Mouse (Mus musculus) cerebellum, postnatal 36 days (tissue): ENCODE measurements around the gene Gm10377.
"Not testable (repeated sequence)": the region's sequence is repeated elsewhere in the genome, so short reads cannot be mapped to it uniquely, and the experiment has no call there.

Experiments
- DNase-seq, 2 experiments: peaks; one replicate each; pipeline ENCODE4 v3.0.0; 2021 to 2022; ENCODE audit warnings: mixed read lengths in 2 of 2

Gm10377 gene

DNA sequence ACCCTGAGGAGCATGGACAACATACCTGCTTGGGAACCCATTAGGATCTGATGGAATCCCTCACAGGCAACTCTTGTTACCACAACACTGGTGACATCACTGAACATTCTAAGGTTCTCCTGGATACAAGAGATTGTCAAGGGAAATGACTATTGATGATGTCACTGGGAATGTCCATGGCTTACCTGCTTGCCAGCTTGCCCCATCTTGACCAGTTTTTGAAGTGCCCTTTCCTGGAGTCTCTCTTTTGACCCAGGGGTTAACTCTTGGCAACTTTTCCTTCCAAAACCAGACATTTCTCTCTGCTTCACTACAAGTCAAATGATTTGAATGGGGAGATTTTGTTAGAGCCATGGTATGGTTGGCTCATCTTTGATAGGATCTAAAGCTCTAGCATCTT lies at the start of gene Gm10377:
Gm10377 (minus strand) TSS at position 101 of the 400 bp plus-strand sequence.
- DNase-seq = not testable (repeated sequence)

DNA sequence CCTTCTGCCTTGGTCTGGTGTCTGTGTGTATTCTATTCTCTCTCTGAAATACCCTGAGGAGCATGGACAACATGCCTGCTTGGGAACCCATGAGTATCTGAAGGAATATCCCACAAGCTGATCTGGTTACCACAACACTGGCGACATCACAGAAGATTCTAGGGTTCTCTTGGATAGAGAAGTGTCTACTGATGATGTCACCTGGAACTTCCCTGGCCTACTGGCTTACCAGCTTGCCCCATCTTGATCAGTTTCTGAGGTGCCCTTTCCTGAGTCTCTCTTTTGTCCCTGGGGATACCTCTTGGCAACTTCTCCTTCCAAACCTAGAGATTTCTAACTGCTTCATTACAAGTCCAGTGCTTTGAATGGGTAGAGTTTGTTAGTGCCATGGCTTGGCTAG lies 29.1 kb downstream of the Gm10377 start, which contains the start of gene Gm3015:
Gm3015 (minus strand) TSS at position 101 of the 400 bp plus-strand sequence.
- not testable (repeated sequence) for DNase-seq
